Mouse (Mus musculus): Measurements from ENCODE around the gene Tenm4.

- TF ChIP-seq CTCF (IDR thresholded peaks at IDR 0.05; ENCODE audit: extremely low read depth, insufficient read length, insufficient replicate concordance, low read depth, low read length) (no peak), POLR2A (IDR thresholded peaks at IDR 0.05; ENCODE audit: low read depth, low read length) (no peak)
Measured at GRCm38 (mm10) chr7:96536313-96536880, 365.4 kb downstream of the Tenm4 start.
